Mouse (Mus musculus) limb, embryonic 14.5 days (tissue): ENCODE measurements around the gene Pmepa1. TPM values are rescaled to one million over a fixed set of nuclear protein-coding genes. Genes with fewer than 3 reads are reported as not detected.

Source experiments
- ATAC-seq: fragments of 200-750 bp; cut with Nextera tagmentation; 2 replicates; pipeline ENCODE4 v1.8.0; 2017; ENCODE audit warnings: low read depth, moderate number of reproducible peaks, moderate TSS enrichment; ENCODE audit not compliant: low FRiP score
- DNase-seq: peaks from one replicate; pipeline ENCODE4 v3.0.0-alpha.2; 2015; ENCODE audit warnings: low spot score
- H3K27ac ChIP-seq: fragments of 300-500 bp; sonication (generic); replicated peaks from 2 replicates; pipeline ENCODE4 v1.5.1; 2014; ENCODE audit warnings: low read depth, mild to moderate bottlenecking, low read length, moderate library complexity, mixed read lengths
- H3K27me3 ChIP-seq: fragments of 300-500 bp; sonication (generic); 2 replicates; pipeline ENCODE4 v1.6.1; 2014; ENCODE audit warnings: low read length, mixed read lengths; ENCODE audit not compliant: control insufficient read depth, insufficient read depth
- H3K36me3 ChIP-seq: fragments of 300-500 bp; sonication (generic); 2 replicates; pipeline ENCODE4 v1.6.1; 2014; ENCODE audit warnings: mild to moderate bottlenecking, low read length, moderate library complexity, mixed read lengths; ENCODE audit not compliant: control insufficient read depth, insufficient read depth
- H3K4me1 ChIP-seq: fragments of 300-500 bp; sonication (generic); 2 replicates; pipeline ENCODE4 v1.6.1; 2014; ENCODE audit warnings: antibody characterized with exemption, low read length, mixed read lengths; ENCODE audit not compliant: control insufficient read depth, insufficient read depth
- H3K4me2 ChIP-seq: fragments of 300-500 bp; sonication (generic); replicated peaks from 2 replicates; pipeline ENCODE4 v1.6.1; 2014; ENCODE audit warnings: low read depth, mild to moderate bottlenecking, low read length, moderate library complexity; ENCODE audit not compliant: severe bottlenecking
- H3K4me3 ChIP-seq: fragments of 300-500 bp; sonication (generic); replicated peaks from 2 replicates; pipeline ENCODE4 v1.5.1; 2014; ENCODE audit warnings: low read length
- H3K9ac ChIP-seq: fragments of 300-500 bp; sonication (generic); 2 replicates; pipeline ENCODE4 v1.6.1; 2014; ENCODE audit warnings: mild to moderate bottlenecking, low read depth, low read length, moderate library complexity; ENCODE audit not compliant: severe bottlenecking
- H3K9me3 ChIP-seq: fragments of 300-500 bp; sonication (generic); 2 replicates; pipeline ENCODE4 v1.6.1; 2016; ENCODE audit warnings: low read length; ENCODE audit not compliant: control insufficient read depth
- POLR2A ChIP-seq: fragments of 200-500 bp; IDR thresholded peaks from 2 replicates; pipeline ENCODE4 v1.8.0; 2012; ENCODE audit warnings: inconsistent platforms, mild to moderate bottlenecking, moderate library complexity, borderline replicate concordance; ENCODE audit not compliant: insufficient read depth, insufficient read length; ENCODE audit errors: extremely low read depth
- WGBS: fragments of 180-500 bp; shearing (Covaris S2); extraction: QIAGEN DNeasy Blood & Tissue Kit; methylation state at CpG from one replicate; pipeline ENCODE4 v1.1.7; 2014; 5-methylcytosine and 5-hydroxymethylcytosine counted together
- polyA plus RNA-seq, 2 experiments: library from polyadenylated mRNA; depleted of rRNA in 1 of 2; stranded (reverse) in 1 of 2; unstranded in 1 of 2; fragments of >200 nt; fragmentation: Nextera tagmentation in 1 of 2; extraction: Ambion mirVana in 1 of 2; gene quantifications; 2 replicates each; pipeline versions ENCODE4 v1.2.1 to v1.2.3; 2012 to 2014

The Pmepa1 gene
- polyA plus RNA-seq, 2 experiments: 10.2 to 41.0 TPM

DNA sequence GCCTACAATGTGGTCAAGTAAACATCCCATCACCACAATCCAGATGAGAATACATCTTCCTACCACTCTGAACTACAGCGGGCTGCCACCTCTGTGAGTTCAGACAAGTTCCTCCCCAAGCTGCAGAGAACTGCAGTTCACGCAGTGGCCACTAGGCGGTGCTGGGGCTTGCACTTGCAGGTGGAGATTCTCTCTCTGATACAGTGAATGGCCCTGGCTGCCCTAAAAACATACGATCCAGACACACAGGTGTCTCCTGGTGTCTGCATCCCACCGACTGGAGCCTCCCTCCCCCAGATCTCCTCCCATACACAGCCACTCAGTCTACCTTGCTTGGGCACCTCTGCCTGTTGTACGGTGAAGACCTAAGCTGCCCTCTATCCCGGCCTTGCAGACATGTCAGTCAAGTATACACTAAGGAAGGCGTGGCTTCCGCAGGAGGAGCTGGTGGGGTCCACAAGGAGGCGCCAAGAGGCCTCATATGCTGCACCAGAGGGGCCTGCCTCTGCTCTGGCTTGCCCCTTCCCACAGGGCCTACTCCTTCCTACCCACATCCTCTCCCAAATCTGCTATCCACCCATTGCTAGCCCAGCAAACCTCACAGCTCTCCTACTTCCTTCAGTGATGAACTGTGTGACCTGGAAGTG is 46.6 kb downstream of the Pmepa1 start:
- no peak overlapping the region for H3K4me2 ChIP-seq
- peaks cover 83% of the 10 kb centered on the region for H3K36me3 ChIP-seq
- peak; percentile 70 for ATAC-seq
- H3K4me3 ChIP-seq: no peak overlapping the region
- peaks cover 8% of the 10 kb centered on the region for H3K4me1 ChIP-seq
- no peak overlapping the region for H3K9ac ChIP-seq
- no peak for TF ChIP-seq POLR2A
- WGBS: 7% methylated on average over 10 of the region's 10 CpGs
- peak; percentile 90 for DNase-seq
- H3K9me3 ChIP-seq: no peaks in the 10 kb centered on the region
- H3K27ac ChIP-seq: no peak overlapping the region
- no peaks in the 10 kb centered on the region for H3K27me3 ChIP-seq

DNA sequence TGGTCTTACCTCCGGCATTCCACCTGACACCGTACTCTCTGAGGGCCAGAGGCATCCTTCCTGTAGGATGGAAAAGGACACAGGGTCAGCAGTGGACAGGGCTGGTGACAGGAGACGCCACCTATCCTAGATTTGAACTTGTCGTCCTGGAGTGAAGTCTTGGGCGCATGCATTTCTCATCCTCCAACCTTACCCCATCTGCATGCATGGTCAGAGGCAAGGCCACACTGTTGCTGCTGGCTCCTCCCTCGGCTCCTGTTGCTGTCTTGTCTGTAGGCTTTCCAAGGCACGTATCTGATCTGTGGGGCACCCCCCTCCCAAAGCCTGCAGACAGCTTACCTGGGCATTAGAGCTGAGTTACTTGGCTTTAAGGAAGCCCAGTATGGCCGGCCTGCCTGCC is 47.8 kb downstream of the Pmepa1 start:
- H3K27me3 ChIP-seq: no peaks in the 10 kb centered on the region
- H3K9me3 ChIP-seq: no peaks in the 10 kb centered on the region
- DNase-seq (no peak), ATAC-seq (no peak)
- no peak overlapping the region for H3K4me2 ChIP-seq
- H3K4me1 ChIP-seq: peaks cover 16% of the 10 kb centered on the region
- TF ChIP-seq POLR2A: no peak
- H3K4me3 ChIP-seq: no peak overlapping the region
- no peak overlapping the region for H3K9ac ChIP-seq
- H3K36me3 ChIP-seq: peaks cover 78% of the 10 kb centered on the region
- 91% methylated on average over 8 of the region's 8 CpGs for WGBS
- no peak overlapping the region for H3K27ac ChIP-seq

GRCm38 (mm10) chr2:173226792-173227191 is 49.5 kb downstream of the Pmepa1 start:
- Histone ChIP-seq H3K36me3 (peaks cover 61% of the 10 kb centered on the region), H3K9me3 (no peaks in the 10 kb centered on the region), H3K4me1 (peaks cover 18% of the 10 kb centered on the region), H3K4me3 (no peak overlapping the region), H3K9ac (no peak overlapping the region), H3K27ac (no peak overlapping the region), H3K27me3 (no peaks in the 10 kb centered on the region), H3K4me2 (no peak overlapping the region)
- no peak for DNase-seq
- 88% methylated on average over 8 of the region's 8 CpGs for WGBS
- ATAC-seq: no peak
- TF ChIP-seq POLR2A: no peak

DNA sequence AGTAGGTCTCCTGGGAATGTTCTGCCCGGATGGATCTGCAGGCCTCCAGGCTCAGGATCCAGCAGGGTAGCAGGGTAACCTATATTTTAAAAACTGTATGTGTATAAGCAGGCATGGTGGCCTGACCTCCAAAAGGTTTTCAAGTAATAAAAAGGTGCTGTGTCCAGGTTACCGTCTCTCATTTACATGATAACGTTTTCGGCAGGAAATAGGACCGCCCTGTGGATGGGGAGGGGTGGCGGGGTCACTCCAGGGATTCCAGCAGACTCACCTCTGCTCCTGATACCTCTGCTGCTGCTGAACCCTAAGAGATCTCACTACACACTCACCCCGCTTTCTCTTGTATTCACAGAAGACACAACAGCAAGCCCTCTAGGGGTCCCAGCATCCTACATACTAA is 50.4 kb downstream of the Pmepa1 start:
- no peak for TF ChIP-seq POLR2A
- Histone ChIP-seq H3K36me3 (peaks cover 52% of the 10 kb centered on the region), H3K4me2 (no peak overlapping the region), H3K4me1 (peaks cover 18% of the 10 kb centered on the region), H3K4me3 (no peak overlapping the region), H3K27ac (no peak overlapping the region), H3K9me3 (no peaks in the 10 kb centered on the region), H3K27me3 (no peaks in the 10 kb centered on the region), H3K9ac (no peak overlapping the region)
- no peak for ATAC-seq
- WGBS: 72% methylated on average over 7 of the region's 7 CpGs
- DNase-seq: no peak

GRCm38 (mm10) chr2:173224832-173225231 is 51.5 kb downstream of the Pmepa1 start:
- no peak overlapping the region for H3K27ac ChIP-seq
- no peak overlapping the region for H3K4me3 ChIP-seq
- no peak overlapping the region for H3K4me2 ChIP-seq
- ATAC-seq (no peak), DNase-seq (no peak)
- H3K27me3 ChIP-seq: no peaks in the 10 kb centered on the region
- H3K4me1 ChIP-seq: peaks cover 18% of the 10 kb centered on the region
- H3K9ac ChIP-seq: no peak overlapping the region; the same call in 1 of the 2 replicates
- TF ChIP-seq POLR2A: no peak
- 65% methylated on average over 6 of the region's 7 CpGs for WGBS
- H3K36me3 ChIP-seq: peaks cover 41% of the 10 kb centered on the region
- no peaks in the 10 kb centered on the region for H3K9me3 ChIP-seq
